Mouse (Mus musculus): ENCODE data around the gene Hnrnpul1. TPM values are rescaled to one million over a fixed set of nuclear protein-coding genes. Genes with fewer than 3 reads are reported as not detected.

The Hnrnpul1 gene
- polyA plus RNA-seq (2012; ENCODE audit: low replicate concordance) = 313 and 325 TPM in 2 replicates

GRCm38 (mm10) chr7:25754738-25755467 lies at the start of gene Hnrnpul1:
TSS of gene Hnrnpul1 (minus strand) at chr7:25754757.

GRCm38 (mm10) chr7:25788220-25789128 lies 33.9 kb upstream of the Hnrnpul1 start, which contains the start of gene Axl:
TSS of gene Axl (minus strand) at chr7:25788705.

DNA sequence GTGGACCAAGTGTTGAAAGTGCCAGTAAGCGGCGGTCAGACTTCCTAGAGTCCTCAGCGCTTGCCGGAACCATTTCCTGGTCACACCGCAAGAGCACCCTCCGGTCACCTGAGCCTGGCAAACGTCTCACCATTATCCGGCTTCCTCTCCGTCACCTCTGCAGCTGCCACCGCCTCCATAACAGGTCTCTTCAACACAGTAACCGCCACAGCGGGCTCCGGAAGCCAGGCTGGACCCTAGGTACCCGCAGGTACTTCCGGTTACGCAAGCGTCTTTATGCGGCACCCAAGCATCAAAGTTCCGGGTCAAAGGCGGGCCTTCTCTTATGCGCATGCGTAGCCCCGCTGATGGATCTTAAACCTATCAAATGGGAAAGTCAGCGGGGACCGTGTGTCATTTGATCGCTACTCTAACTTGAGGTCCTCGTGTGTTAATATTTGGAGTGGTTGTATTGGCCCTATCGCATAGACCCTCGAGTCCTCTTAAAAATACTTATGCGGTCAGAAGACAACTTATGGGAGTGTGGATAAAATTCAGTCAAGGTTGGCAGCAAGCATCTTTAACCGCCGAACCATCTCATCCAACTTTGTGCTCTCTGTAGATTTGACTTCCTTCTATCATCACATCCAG lies 35.7 kb downstream of the Hnrnpul1 start, which contains the start of gene Ccdc97:
Gene Ccdc97 (minus strand): TSS at position 301 of the 630 bp plus-strand sequence.

DNA sequence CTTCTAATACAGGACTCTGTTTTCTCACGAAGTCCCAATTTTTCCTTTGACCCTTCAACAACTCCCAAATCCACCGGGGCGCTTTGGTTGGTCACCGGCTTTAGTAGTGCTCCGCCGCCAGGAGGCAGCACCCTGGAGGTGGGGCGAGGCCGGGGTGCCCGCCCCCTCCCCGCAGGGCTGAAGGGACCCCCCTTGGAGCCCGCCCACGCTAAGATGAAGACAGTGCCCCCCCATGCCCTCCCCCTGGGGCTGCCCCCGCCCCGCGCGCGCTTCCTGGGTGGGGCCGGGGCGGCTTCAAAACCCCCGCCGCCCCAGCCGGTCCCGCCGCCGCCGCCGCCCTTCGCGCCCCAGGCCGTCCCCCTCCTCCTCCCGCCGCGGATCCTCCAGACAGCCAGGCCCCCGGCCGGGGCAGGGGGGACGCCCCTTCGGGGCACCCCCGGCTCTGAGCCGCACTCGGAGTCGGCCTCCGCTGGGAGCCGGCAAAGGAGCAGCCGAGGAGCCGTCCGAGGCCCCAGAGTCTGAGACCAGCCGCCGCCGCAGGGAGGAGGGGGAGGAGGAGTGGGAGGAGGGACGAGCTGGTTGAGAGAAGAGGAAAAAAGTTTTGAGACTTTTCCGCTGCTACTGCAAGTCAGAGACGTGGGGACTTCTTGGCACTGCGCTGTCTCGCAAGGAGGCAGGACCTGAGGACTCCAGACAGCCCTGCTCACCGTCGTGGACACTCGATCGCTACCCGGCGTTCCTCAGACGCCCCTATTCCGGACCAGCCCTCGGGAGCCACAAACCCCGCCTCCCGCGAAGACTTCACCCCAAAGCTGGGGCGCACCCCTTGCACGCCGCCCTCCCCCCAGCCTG lies 67.7 kb downstream of the Hnrnpul1 start, which contains the start of gene Tgfb1:
Gene Tgfb1 (plus strand): TSS at position 323 of the 852 bp plus-strand sequence.

GRCm38 (mm10) chr7:25680514-25681258 lies 73.9 kb downstream of the Hnrnpul1 start, which contains the start of gene B9d2:
TSS of gene B9d2 (plus strand) at chr7:25680780.

GRCm38 (mm10) chr7:25674719-25675300 lies 79.7 kb downstream of the Hnrnpul1 start, which contains the start of gene Tmem91:
TSS of gene Tmem91 (minus strand) at chr7:25675166.

Other genes starting within 250 kb of the Hnrnpul1 start
- 0.09 TPM in 1 of 2 replicates, not detected in the other for gene Ceacam2, start 214.9 kb downstream of the Hnrnpul1 start, polyA plus RNA-seq (2012; ENCODE audit: low replicate concordance)
- gene Erich4, start 138.9 kb downstream of the Hnrnpul1 start, polyA plus RNA-seq (2012; ENCODE audit: low replicate concordance) = not detected in 2 replicates
- gene Dmac2, start 135.3 kb downstream of the Hnrnpul1 start, polyA plus RNA-seq (2012; ENCODE audit: low replicate concordance) = 19.1 and 28.8 TPM in 2 replicates
- 10.3 and 11.6 TPM in 2 replicates for gene B3gnt8, start 128.1 kb downstream of the Hnrnpul1 start, polyA plus RNA-seq (2012; ENCODE audit: low replicate concordance)
- gene Bckdha, start 95.8 kb downstream of the Hnrnpul1 start, polyA plus RNA-seq (2012; ENCODE audit: low replicate concordance) = 18.0 and 23.7 TPM in 2 replicates
- 261 and 447 TPM in 2 replicates for gene Exosc5, start 95.6 kb downstream of the Hnrnpul1 start, polyA plus RNA-seq (2012; ENCODE audit: low replicate concordance)
- 0.64 and 1.3 TPM in 2 replicates for gene Tmem91, start 79.6 kb downstream of the Hnrnpul1 start, polyA plus RNA-seq (2012; ENCODE audit: low replicate concordance)
- 53.1 and 60.9 TPM in 2 replicates for gene B9d2, start 74.0 kb downstream of the Hnrnpul1 start, polyA plus RNA-seq (2012; ENCODE audit: low replicate concordance)
- 953 and 1,098 TPM in 2 replicates for gene Tgfb1, start 67.8 kb downstream of the Hnrnpul1 start, polyA plus RNA-seq (2012; ENCODE audit: low replicate concordance)
- gene Ccdc97, start 35.7 kb downstream of the Hnrnpul1 start, polyA plus RNA-seq (2012; ENCODE audit: low replicate concordance) = 123 and 137 TPM in 2 replicates
- 107 and 138 TPM in 2 replicates for gene Axl, start 33.9 kb upstream of the Hnrnpul1 start, polyA plus RNA-seq (2012; ENCODE audit: low replicate concordance)
- 0.10 and 0.66 TPM in 2 replicates for gene Cyp2s1, start 62.2 kb upstream of the Hnrnpul1 start, polyA plus RNA-seq (2012; ENCODE audit: low replicate concordance)
- gene Cyp2b10, start 142.9 kb upstream of the Hnrnpul1 start, polyA plus RNA-seq (2012; ENCODE audit: low replicate concordance) = 0.09 TPM in 1 of 2 replicates, not detected in the other